Mouse (Mus musculus) bone marrow macrophage, adult 2 months (primary cell): ENCODE data around the gene Stx3.

Experiments
- CTCF ChIP-seq: IDR thresholded peaks from 2 replicates; pipeline ENCODE4 v1.5.1; 2012; ENCODE audit warnings: low read depth, mild to moderate bottlenecking, low read length, moderate library complexity
- POLR2A ChIP-seq: IDR thresholded peaks from 2 replicates; pipeline ENCODE4 v1.6.1; 2012; ENCODE audit warnings: mild to moderate bottlenecking, low read depth, low read length, borderline replicate concordance

GRCm38 (mm10) chr19:11747298-11747697 lies 71.9 kb downstream of the Stx3 start, which contains the start of gene Gif:
- TF ChIP-seq CTCF (no peak), POLR2A (no peak)
